Comparison of ENCODE assay signal across 23 mouse cellular contexts in the genomic region with DNA sequence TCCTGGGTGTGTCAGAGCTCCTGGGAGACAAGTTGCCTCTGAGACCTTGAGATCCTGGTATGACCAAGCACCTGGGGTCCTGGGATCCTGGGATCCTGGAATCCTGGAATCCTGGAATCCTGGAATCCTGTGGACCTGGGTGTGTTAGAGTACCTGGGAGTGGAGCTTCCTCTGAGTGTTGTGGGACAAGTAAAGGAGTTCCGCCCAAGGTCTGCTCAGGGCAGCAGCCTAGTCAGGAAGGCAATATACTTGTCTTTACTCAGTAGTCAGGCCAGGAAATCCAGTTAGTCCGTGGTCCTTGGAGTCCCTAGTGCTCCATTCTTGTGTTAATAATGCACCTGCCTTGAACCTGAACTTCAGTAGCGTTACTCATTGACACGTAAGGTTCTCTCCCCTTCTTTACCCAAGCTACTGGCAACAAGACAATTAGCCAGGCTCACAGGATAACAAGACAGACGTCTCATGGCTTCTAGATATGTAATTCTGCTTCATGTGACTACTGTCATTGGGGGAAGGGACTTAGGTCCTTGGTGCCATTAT.
"Had no signal": no experiment of that assay in that cellular context is flagged by ENCODE, and none has a peak within 500 bp of the region (broad histone marks: within the 10 kb centered on the region; RNA-seq: fewer than 3 reads in every experiment).

No protein-coding gene starts in this region.

- H3K27ac ChIP-seq: layer of hippocampus, adult 2 months; limb, embryonic 10.5 days; limb, embryonic 13.5 days; liver, embryonic 12.5 days; liver, embryonic 15.5 days; lung, embryonic 15.5 days; midbrain, embryonic 15.5 days; neural tube, embryonic 12.5 days; neural tube, embryonic 15.5 days; stomach, postnatal 0 days had no signal

- H3K27me3 ChIP-seq: limb, embryonic 13.5 days; liver, embryonic 12.5 days; liver, embryonic 15.5 days; lung, embryonic 15.5 days; midbrain, embryonic 15.5 days; neural tube, embryonic 12.5 days; neural tube, embryonic 15.5 days had no signal

- H3K4me1 ChIP-seq: limb, embryonic 10.5 days; limb, embryonic 13.5 days; liver, embryonic 12.5 days; liver, embryonic 15.5 days; lung, embryonic 15.5 days; midbrain, embryonic 15.5 days; neural tube, embryonic 12.5 days had no signal

- H3K4me3 ChIP-seq: layer of hippocampus, adult 2 months; limb, embryonic 10.5 days; limb, embryonic 13.5 days; liver, embryonic 12.5 days; liver, embryonic 15.5 days; lung, embryonic 15.5 days; midbrain, embryonic 15.5 days; neural tube, embryonic 12.5 days; neural tube, embryonic 15.5 days had no signal

- H3K4me2 ChIP-seq: limb, embryonic 13.5 days; liver, embryonic 12.5 days; liver, embryonic 15.5 days; lung, embryonic 15.5 days; midbrain, embryonic 11.5 days; midbrain, embryonic 15.5 days; neural tube, embryonic 12.5 days; neural tube, embryonic 15.5 days had no signal

- DNase-seq: layer of hippocampus, adult 9-11 months; liver; lung, adult 18-20 months; lung, postnatal 10 days; lung, postnatal 4 days; right cerebral cortex, adult 18-20 months; right cerebral cortex, postnatal 14 days; right cerebral cortex, postnatal 4 days; thymus, adult 2 months; thymus, postnatal 14 days; thymus, postnatal 4 days had no signal

- H3K9me3 ChIP-seq: limb, embryonic 10.5 days; limb, embryonic 13.5 days; liver, embryonic 12.5 days; liver, embryonic 15.5 days; lung, embryonic 15.5 days; midbrain, embryonic 15.5 days; neural tube, embryonic 12.5 days; neural tube, embryonic 15.5 days had no signal

- H3K36me3 ChIP-seq: limb, embryonic 10.5 days; limb, embryonic 13.5 days; liver, embryonic 12.5 days; liver, embryonic 15.5 days; lung, embryonic 15.5 days; midbrain, embryonic 15.5 days; neural tube, embryonic 12.5 days; neural tube, embryonic 15.5 days had no signal

- H3K9ac ChIP-seq: limb, embryonic 13.5 days; liver, embryonic 12.5 days; liver, embryonic 15.5 days; lung, embryonic 15.5 days; midbrain, embryonic 15.5 days; neural tube, embryonic 12.5 days; neural tube, embryonic 15.5 days had no signal

- ATAC-seq: intestine, postnatal 0 days; liver, embryonic 12.5 days; midbrain, embryonic 15.5 days had no signal
